Mouse (Mus musculus) CD4-positive naive resting alpha-beta T cell, adult 76 days (primary cell): ENCODE data around the gene Olfr220. TPM values are rescaled to one million over a fixed set of nuclear protein-coding genes. Genes with fewer than 3 reads are reported as not detected.

Experiments used
- total RNA-seq: library from RNA; stranded (reverse); gene quantifications from one replicate; pipeline ENCODE4 v1.2.4, GENCODE M21; 2023

Gene Olfr220
- not detected for total RNA-seq

DNA sequence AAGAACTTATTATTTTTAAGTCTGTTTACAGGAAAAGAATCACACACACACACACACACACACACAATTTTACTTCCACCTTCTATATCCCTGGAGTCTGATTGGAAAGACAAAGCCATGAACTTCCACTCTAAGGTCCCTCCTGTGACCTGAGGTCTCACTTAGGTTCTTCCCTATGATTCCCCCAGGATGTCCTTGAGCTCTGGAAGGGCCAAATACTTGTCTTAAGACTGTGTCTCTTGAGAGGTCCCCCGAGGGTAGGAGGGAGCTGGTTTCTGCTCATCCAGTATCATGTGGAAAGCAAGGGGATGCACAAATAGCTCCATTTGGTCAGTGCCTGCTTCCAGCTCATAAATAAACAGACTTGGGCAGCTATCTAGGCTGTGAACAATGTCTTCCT lies at the start of gene Olfr220:
Olfr220 (plus strand) TSS at position 301 of the 400 bp plus-strand sequence.

DNA sequence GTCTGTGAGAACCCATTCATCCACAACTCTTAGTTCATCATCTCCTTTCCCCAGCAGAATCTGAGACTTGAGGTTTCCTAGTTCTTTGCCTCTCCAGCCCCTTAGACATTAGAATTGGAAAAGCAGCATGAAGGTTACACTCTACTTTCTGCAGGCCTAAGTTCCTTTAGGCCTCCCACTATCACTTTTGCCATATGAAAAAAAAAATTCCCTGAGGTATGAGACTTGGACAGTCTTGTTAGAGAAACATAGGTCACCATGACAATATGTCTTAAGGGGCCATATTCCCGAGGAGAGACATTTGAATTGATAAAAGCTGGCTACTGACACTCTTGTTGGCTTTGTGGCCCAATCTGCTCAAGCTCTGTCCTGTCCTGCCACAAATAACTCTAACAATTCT lies 18.1 kb upstream of the Olfr220 start, which contains the start of gene Olfr414:
Olfr414 (plus strand) TSS at position 301 of the 400 bp plus-strand sequence.

Other genes with a start within 250 kb of the Olfr220 start
- gene Olfr419, start 190.0 kb upstream of the Olfr220 start, total RNA-seq, result not detected
- gene Mptx1, start 111.6 kb upstream of the Olfr220 start, total RNA-seq, result not detected
- not detected for gene Olfr417, start 77.0 kb upstream of the Olfr220 start, total RNA-seq
- not detected for gene Olfr248, start 51.0 kb upstream of the Olfr220 start, total RNA-seq
- not detected for gene Olfr414, start 18.0 kb upstream of the Olfr220 start, total RNA-seq
- gene Fmn2, start 59.7 kb downstream of the Olfr220 start, total RNA-seq, result not detected